Mouse (Mus musculus): ENCODE results near the gene Wdfy4. TPM values are rescaled to one million over a fixed set of nuclear protein-coding genes. Genes with fewer than 3 reads are reported as not detected.

Wdfy4 gene
- polyA plus RNA-seq, 1 experiment, result 19.4 TPM

DNA sequence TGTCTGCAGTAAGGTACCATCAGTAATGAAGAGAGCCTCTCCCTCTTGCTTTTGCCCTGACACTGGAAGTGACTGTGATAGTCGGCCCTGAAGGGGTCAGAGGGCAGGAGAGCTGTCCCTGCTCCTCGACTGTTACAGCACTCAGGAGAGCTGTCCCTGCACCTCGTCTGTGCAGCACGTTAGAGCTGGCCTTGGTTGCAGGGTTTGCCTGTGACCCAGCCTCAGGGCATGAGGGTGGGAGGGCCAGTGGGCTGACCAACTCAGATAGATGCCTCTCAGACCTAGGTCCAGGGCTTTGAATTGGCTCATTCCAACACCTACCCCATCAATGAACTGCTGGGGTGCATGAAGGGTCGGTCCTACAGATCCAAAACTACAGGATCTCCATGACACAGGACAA lies 23.0 kb upstream of the Wdfy4 start:
- no peaks in the 10 kb centered on the region for H3K36me3 ChIP-seq (ENCODE audit: control insufficient read depth, insufficient read depth, low read length)
- H3K4me1 ChIP-seq (replicated peaks; ENCODE audit: control insufficient read depth, insufficient read depth, low read length), result no peaks in the 10 kb centered on the region
- TF ChIP-seq CTCF (IDR thresholded peaks at IDR 0.05; ENCODE audit: borderline replicate concordance, control insufficient read depth, extremely low read depth, insufficient read depth, low read length, poor library complexity) (no peak), POLR2A (IDR thresholded peaks at IDR 0.05; ENCODE audit: control insufficient read depth, extremely low read depth, insufficient read depth, low read length, poor library complexity) (no peak)
- 83% methylated on average over 5 of the region's 5 CpGs for WGBS
- H3K27ac ChIP-seq (ENCODE audit: control insufficient read depth, insufficient read depth, low read length), result no peak overlapping the region
- no peaks in the 10 kb centered on the region for H3K27me3 ChIP-seq (ENCODE audit: control insufficient read depth, insufficient read depth, low read length)
- no peak for DNase-seq
- no peak overlapping the region for H3K4me3 ChIP-seq (ENCODE audit: control insufficient read depth, insufficient read depth, low read length)

DNA sequence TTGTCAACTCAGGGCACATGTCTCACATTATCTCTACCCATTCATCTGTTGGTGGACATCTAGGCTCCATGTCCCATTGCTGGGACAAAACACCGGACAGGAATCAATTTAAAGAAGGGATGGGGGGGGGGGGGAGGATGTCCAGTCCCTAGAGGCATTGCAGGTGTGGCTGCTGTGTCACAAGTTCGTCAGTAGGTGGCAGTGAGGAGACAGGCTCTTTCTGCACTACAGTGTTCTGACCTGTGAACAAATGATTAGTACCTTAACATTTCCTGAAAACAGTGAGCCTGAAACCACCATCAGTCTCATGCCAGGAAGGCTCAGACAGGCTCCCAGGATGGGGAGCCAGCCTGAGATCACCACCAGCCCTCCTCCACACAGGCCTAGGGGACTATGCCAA lies 21.7 kb upstream of the Wdfy4 start:
- 19% methylated on average over 2 of the region's 2 CpGs for WGBS
- peak; percentile 36; the same call in 1 of the 2 replicates for TF ChIP-seq CTCF (IDR thresholded peaks at IDR 0.05; ENCODE audit: borderline replicate concordance, control insufficient read depth, extremely low read depth, insufficient read depth, low read length, poor library complexity)
- TF ChIP-seq POLR2A (IDR thresholded peaks at IDR 0.05; ENCODE audit: control insufficient read depth, extremely low read depth, insufficient read depth, low read length, poor library complexity), result no peak
- no peak overlapping the region for H3K4me3 ChIP-seq (ENCODE audit: control insufficient read depth, insufficient read depth, low read length)
- H3K27ac ChIP-seq (ENCODE audit: control insufficient read depth, insufficient read depth, low read length), result no peak overlapping the region
- no peaks in the 10 kb centered on the region for H3K27me3 ChIP-seq (ENCODE audit: control insufficient read depth, insufficient read depth, low read length)
- no peaks in the 10 kb centered on the region for H3K4me1 ChIP-seq (replicated peaks; ENCODE audit: control insufficient read depth, insufficient read depth, low read length)
- no peaks in the 10 kb centered on the region for H3K36me3 ChIP-seq (ENCODE audit: control insufficient read depth, insufficient read depth, low read length)
- peak; percentile 30 for DNase-seq

DNA sequence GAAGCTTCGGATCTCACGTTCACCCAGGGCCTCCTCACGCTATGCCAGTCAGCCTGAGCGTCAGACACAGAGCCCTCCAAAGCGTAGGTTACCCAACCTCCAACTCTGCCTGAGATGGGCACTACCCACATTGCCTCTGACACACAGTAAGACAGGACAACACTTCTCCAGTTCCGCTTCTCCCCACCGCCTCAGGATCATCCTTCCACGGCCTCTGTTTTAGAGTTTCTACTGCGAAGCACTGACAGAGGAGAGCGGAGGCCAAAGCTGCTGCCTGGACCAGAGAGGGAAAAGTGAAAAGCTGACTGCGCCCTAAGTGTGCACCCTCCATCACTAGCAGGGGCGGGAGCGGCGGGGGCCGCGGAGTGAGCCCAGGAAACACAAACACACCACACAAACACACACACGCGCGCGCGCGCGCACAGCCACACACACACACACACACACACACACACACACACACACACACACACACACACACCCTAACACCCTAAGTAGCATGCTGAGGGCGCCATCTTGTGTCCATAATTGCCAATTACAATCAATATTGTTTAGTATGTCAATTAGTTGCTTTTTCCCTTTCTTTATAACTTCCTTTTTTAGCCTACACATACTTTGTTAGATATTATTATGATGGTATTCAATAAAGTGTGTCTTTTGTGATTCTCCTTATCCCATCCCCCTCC lies 20.1 kb upstream of the Wdfy4 start:
- 52% methylated on average over 24 of the region's 24 CpGs for WGBS
- Histone ChIP-seq H3K4me1 (replicated peaks; ENCODE audit: control insufficient read depth, insufficient read depth, low read length) (no peaks in the 10 kb centered on the region), H3K27me3 (ENCODE audit: control insufficient read depth, insufficient read depth, low read length) (no peaks in the 10 kb centered on the region), H3K36me3 (ENCODE audit: control insufficient read depth, insufficient read depth, low read length) (no peaks in the 10 kb centered on the region), H3K4me3 (ENCODE audit: control insufficient read depth, insufficient read depth, low read length) (no peak overlapping the region), H3K27ac (ENCODE audit: control insufficient read depth, insufficient read depth, low read length) (no peak overlapping the region)
- TF ChIP-seq CTCF (IDR thresholded peaks at IDR 0.05; ENCODE audit: borderline replicate concordance, control insufficient read depth, extremely low read depth, insufficient read depth, low read length, poor library complexity), result peak; percentile 36; the same call in 1 of the 2 replicates
- no peak for TF ChIP-seq POLR2A (IDR thresholded peaks at IDR 0.05; ENCODE audit: control insufficient read depth, extremely low read depth, insufficient read depth, low read length, poor library complexity)
- no peak for DNase-seq

DNA sequence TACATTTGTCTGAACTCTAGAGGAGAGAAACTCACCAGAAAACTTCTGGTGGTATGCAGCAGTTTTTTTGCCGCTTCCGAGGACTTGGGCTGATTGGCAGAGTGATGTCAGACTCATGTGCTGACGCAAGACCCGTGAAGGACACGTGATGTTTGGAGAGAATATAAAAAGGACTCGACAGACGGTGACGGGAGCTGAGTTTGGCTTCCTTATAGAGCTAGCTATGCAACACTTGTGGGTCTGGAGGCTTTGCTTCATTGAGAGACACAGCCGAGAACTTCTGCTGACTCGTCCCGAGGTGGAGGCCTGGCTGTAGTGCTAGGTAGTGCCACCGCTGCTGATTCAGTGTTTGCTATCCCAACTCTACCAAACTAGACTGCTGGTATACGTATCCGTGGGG lies 18.5 kb upstream of the Wdfy4 start:
- DNase-seq, result no peak
- H3K4me1 ChIP-seq (replicated peaks; ENCODE audit: control insufficient read depth, insufficient read depth, low read length), result no peaks in the 10 kb centered on the region
- H3K36me3 ChIP-seq (ENCODE audit: control insufficient read depth, insufficient read depth, low read length), result no peaks in the 10 kb centered on the region
- H3K27ac ChIP-seq (ENCODE audit: control insufficient read depth, insufficient read depth, low read length), result no peak overlapping the region
- no peaks in the 10 kb centered on the region for H3K27me3 ChIP-seq (ENCODE audit: control insufficient read depth, insufficient read depth, low read length)
- H3K4me3 ChIP-seq (ENCODE audit: control insufficient read depth, insufficient read depth, low read length), result no peak overlapping the region
- no peak for TF ChIP-seq CTCF (IDR thresholded peaks at IDR 0.05; ENCODE audit: borderline replicate concordance, control insufficient read depth, extremely low read depth, insufficient read depth, low read length, poor library complexity)
- no peak for TF ChIP-seq POLR2A (IDR thresholded peaks at IDR 0.05; ENCODE audit: control insufficient read depth, extremely low read depth, insufficient read depth, low read length, poor library complexity)
- 92% methylated on average over 14 of the region's 14 CpGs for WGBS

DNA sequence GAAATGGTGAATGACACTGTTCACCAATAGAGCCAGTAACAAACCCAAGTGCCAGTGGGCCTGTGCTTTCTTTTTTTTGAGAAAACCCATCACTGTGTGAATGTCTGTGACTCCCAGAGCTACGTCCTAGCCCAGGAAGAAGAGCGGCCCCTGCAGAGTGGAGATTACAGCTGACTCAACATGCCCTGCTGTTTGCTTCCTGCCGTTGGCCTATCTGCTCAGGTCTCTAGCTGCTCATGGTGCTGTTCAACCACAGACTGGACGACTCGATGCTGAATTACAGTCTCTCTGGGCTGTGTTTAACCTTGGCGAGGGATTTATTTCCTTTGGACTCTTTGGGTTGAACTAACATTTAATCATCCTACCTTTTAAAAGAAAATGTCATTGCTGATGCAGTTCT lies 17.6 kb upstream of the Wdfy4 start:
- Histone ChIP-seq H3K27me3 (ENCODE audit: control insufficient read depth, insufficient read depth, low read length) (no peaks in the 10 kb centered on the region), H3K36me3 (ENCODE audit: control insufficient read depth, insufficient read depth, low read length) (no peaks in the 10 kb centered on the region), H3K27ac (ENCODE audit: control insufficient read depth, insufficient read depth, low read length) (no peak overlapping the region; the same call in 1 of the 2 replicates), H3K4me1 (replicated peaks; ENCODE audit: control insufficient read depth, insufficient read depth, low read length) (no peaks in the 10 kb centered on the region), H3K4me3 (ENCODE audit: control insufficient read depth, insufficient read depth, low read length) (no peak overlapping the region)
- whole genome bisulfite sequencing, result 39% methylated on average over 6 of the region's 6 CpGs
- DNase-seq, result no peak
- no peak for TF ChIP-seq POLR2A (IDR thresholded peaks at IDR 0.05; ENCODE audit: control insufficient read depth, extremely low read depth, insufficient read depth, low read length, poor library complexity)

DNA sequence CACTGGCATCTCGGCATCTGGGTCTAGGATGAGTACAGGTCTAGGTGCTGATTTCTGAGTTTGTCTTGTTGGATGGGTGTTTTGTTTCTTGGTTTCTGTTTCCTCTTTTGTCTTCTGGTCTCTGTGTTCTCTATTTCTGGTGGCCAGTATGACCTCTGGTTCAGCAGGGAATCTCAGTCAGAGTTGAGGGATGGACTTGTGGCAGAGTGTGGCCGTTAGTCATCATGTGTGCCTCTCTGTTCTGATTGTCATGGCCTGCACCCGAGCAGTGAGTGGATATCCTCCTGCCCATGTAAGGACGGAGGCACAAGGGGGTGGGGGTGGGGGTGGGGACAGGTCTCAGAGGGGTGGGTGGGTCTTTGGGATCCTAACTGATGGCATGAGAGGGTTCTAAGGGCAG lies 16.9 kb upstream of the Wdfy4 start:
- H3K36me3 ChIP-seq (ENCODE audit: control insufficient read depth, insufficient read depth, low read length), result no peaks in the 10 kb centered on the region
- TF ChIP-seq CTCF (IDR thresholded peaks at IDR 0.05; ENCODE audit: borderline replicate concordance, control insufficient read depth, extremely low read depth, insufficient read depth, low read length, poor library complexity) (no peak), POLR2A (IDR thresholded peaks at IDR 0.05; ENCODE audit: control insufficient read depth, extremely low read depth, insufficient read depth, low read length, poor library complexity) (no peak)
- DNase-seq, result no peak
- H3K27ac ChIP-seq (ENCODE audit: control insufficient read depth, insufficient read depth, low read length), result no peak overlapping the region
- no peaks in the 10 kb centered on the region for H3K4me1 ChIP-seq (replicated peaks; ENCODE audit: control insufficient read depth, insufficient read depth, low read length)
- no peak overlapping the region for H3K4me3 ChIP-seq (ENCODE audit: control insufficient read depth, insufficient read depth, low read length)
- no peaks in the 10 kb centered on the region for H3K27me3 ChIP-seq (ENCODE audit: control insufficient read depth, insufficient read depth, low read length)
- WGBS, result 81% methylated on average over 4 of the region's 4 CpGs

DNA sequence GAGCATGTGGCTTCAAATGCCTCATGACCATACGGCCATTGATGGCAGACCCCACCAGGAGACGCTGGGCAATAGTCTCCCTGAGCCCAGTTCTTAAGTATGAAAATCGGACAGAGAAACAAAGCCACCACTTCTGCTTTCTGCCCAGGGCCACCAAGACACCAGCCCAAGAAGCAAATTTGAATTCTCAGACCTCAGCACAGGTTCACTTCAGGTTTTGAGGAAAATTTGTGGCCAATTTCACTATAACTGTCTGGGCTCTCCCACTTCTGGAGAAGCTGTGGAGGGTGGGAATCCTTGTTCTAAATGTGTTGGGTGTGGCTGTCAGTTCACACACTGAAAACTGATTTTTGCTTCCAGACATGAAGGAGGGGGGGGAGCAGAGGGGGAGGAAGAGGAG lies 8.9 kb upstream of the Wdfy4 start:
- Histone ChIP-seq H3K27me3 (ENCODE audit: control insufficient read depth, insufficient read depth, low read length) (no peaks in the 10 kb centered on the region), H3K36me3 (ENCODE audit: control insufficient read depth, insufficient read depth, low read length) (no peaks in the 10 kb centered on the region), H3K4me1 (replicated peaks; ENCODE audit: control insufficient read depth, insufficient read depth, low read length) (no peaks in the 10 kb centered on the region), H3K4me3 (ENCODE audit: control insufficient read depth, insufficient read depth, low read length) (no peak overlapping the region), H3K27ac (ENCODE audit: control insufficient read depth, insufficient read depth, low read length) (no peak overlapping the region)
- TF ChIP-seq POLR2A (IDR thresholded peaks at IDR 0.05; ENCODE audit: control insufficient read depth, extremely low read depth, insufficient read depth, low read length, poor library complexity) (no peak), CTCF (IDR thresholded peaks at IDR 0.05; ENCODE audit: borderline replicate concordance, control insufficient read depth, extremely low read depth, insufficient read depth, low read length, poor library complexity) (no peak)
- no peak for DNase-seq
- 34% methylated on average over 3 of the region's 3 CpGs for WGBS

All from thymus, adult 2 months (tissue).